Mouse (Mus musculus) urinary bladder, postnatal 25 days (tissue): ENCODE measurements at regions not wholly inside any gene's neighbourhood (a gene's known extent, or its start where the extent isn't known, plus 50 kb on each side); places are given as distances from the start of the nearest gene placed in this dataset.

ENCODE experiments used
- DNase-seq: peaks from one replicate; pipeline ENCODE4 v3.0.0; 2022; ENCODE audit warnings: low spot score

DNA sequence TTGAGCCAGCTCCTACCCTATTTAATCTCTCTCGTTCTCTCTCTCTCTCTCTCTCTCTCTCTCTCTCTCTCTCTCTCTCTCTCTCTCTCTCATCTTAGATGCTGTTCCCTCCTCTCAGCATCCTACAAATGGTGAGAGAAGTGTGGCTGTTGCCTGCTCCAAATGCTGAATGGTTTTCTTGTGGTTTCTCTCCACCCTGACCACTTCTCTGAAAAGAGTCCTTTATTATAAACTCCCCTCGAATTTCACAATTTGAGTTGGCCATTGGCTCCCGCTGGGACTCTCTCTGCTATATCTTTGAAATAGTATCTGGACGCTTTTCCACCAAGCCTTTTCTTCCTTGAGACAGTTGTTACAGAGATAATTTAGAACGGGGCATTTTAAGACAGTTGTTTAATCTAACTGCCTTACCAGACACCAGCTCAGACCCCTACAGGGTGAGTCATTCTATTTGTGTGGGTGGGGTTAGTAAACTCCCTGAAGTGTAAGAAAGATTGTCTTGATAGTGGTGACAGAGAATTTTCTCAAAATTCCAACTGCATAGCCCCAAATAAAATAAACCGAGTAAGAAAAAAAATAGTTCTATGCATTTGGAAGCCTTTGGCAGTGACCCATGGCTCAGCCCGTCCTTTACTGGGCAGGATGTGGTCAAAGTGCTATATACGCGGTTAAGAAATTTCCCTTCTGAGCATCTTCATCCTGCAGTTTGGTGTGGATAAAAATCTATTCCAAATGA is 58.7 kb upstream of the Ado start:
- no peak for DNase-seq

DNA sequence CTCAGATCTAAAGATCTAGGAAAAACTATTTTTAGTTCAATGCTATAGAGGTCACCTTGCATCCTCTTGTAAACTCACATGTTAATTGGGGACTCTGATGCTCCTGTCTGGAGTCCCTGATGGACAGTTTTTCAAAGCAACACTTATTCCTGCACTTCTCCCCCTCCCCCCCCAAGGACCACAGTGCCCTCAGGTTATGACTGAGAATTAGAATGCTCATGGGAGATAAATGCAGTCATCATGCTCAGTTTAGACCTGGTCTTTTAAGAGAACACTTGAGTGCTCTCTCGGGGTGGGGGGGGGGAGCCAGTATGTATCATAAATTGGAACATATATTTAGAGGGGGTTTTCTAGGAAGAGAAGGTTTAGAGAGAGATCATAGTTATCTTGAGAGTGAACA is 58.0 kb upstream of the Ado start:
- no peak for DNase-seq

DNA sequence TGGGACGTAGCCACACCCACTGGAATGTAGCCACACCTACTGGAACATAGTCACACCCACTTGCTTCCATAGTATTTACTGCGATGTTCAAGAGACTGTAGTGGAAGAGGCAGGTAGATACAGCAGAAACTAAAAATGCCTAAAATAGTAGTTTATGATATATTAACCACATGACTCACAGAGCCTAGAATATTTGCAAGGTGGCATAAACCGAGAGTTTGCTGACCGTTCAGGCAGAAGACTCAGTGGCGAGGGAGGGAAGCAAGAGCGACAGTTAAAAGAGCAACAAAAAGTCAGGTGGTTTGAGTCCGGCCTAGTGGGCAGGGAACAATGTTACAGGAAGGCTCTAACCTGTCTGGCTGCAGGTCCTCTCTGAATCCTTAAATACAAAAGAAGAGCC is 50.6 kb upstream of the Ado start:
- DNase-seq: no peak

DNA sequence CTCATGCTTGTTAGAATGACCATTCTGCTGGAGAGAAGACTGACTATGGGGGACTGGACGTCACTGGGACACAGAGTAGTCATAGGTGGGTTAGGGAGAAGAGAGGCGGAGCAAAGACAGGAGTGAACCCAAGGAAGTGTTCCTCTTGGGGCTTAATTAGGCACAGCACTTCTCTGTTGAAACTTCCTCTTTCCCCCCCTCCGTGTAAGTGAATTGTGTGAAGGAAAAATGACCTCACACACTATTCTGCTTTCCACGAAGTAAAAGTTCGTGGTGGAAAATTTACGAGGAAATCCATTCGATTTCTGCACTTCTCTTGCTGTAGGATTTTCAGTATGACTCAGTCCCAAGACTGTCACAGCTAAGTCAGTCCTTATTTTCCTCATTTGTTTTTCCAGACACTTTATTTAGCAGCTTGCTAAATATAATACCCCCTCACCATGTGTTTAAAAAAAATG is 49.9 kb upstream of the Ado start:
- DNase-seq: no peak
